Mouse (Mus musculus) myocyte (in vitro differentiated cells): ENCODE measurements around the gene Cnot2. TPM values are rescaled to one million over a fixed set of nuclear protein-coding genes. Genes with fewer than 3 reads are reported as not detected.
"Not testable (repeated sequence)": the region's sequence is repeated elsewhere in the genome, so short reads cannot be mapped to it uniquely, and the experiment has no call there.

Source experiments
- H3K27me3 ChIP-seq: one replicate; pipeline ENCODE4 v1.6.1; 2011; ENCODE audit not compliant: control insufficient read depth, insufficient read depth, insufficient read length
- H3K36me3 ChIP-seq: one replicate; pipeline ENCODE4 v1.6.1; 2011; ENCODE audit not compliant: control insufficient read depth, insufficient read depth
- H3K4me2 ChIP-seq: one replicate; pipeline ENCODE4 v1.6.1; 2011; ENCODE audit warnings: low read depth, control low read depth
- H3K4me3 ChIP-seq: one replicate; pipeline ENCODE4 v1.5.1; 2011; ENCODE audit warnings: mild to moderate bottlenecking, control low read depth, moderate library complexity
- H3K79me2 ChIP-seq: one replicate; pipeline ENCODE4 v1.6.1; 2011; ENCODE audit not compliant: control insufficient read depth, insufficient read depth
- H3ac ChIP-seq: one replicate; pipeline ENCODE4 v1.6.1; 2011; ENCODE audit not compliant: control insufficient read depth, insufficient read length
- CEBPB ChIP-seq: IDR thresholded peaks from 2 replicates; pipeline ENCODE4 v1.6.1; 2011; ENCODE audit warnings: mild to moderate bottlenecking, moderate library complexity; ENCODE audit not compliant: poor library complexity, insufficient read depth, severe bottlenecking
- E2F4 ChIP-seq: IDR thresholded peaks from one replicate; pipeline ENCODE4 v1.6.1; 2011; ENCODE audit warnings: mild to moderate bottlenecking, control low read depth, moderate library complexity; ENCODE audit not compliant: insufficient read depth
- MAX ChIP-seq: IDR thresholded peaks from one replicate; pipeline ENCODE4 v1.6.1; 2011; ENCODE audit warnings: low read depth, mild to moderate bottlenecking, control low read depth
- MYOD1 ChIP-seq, 3 experiments: IDR thresholded peaks; one replicate each; pipeline ENCODE4 v1.6.1; 2011; ENCODE audit warnings: control low read depth in 2 of 3, low read depth in 2 of 3, mild to moderate bottlenecking in 2 of 3, moderate library complexity in 1 of 3; ENCODE audit not compliant: insufficient read length in 2 of 3, control insufficient read depth in 1 of 3
- MYOG ChIP-seq, 3 experiments: IDR thresholded peaks; one replicate each; pipeline ENCODE4 v1.6.1; 2011; ENCODE audit warnings: control low read depth in 2 of 3, low read depth in 2 of 3, mild to moderate bottlenecking in 2 of 3; ENCODE audit not compliant: insufficient read length in 2 of 3, control insufficient read depth in 1 of 3, insufficient read depth in 1 of 3
- POLR2A ChIP-seq: IDR thresholded peaks from one replicate; pipeline ENCODE4 v1.6.1; 2011; ENCODE audit warnings: low read depth, mild to moderate bottlenecking, control low read depth, moderate library complexity; ENCODE audit not compliant: insufficient read length
- POLR2AphosphoS2 ChIP-seq: IDR thresholded peaks from one replicate; pipeline ENCODE4 v1.6.1; 2011; ENCODE audit warnings: low read depth, control low read depth; ENCODE audit not compliant: insufficient read length
- REST ChIP-seq: IDR thresholded peaks from one replicate; pipeline ENCODE4 v1.6.1; 2011; ENCODE audit warnings: mild to moderate bottlenecking, control low read depth, moderate library complexity; ENCODE audit not compliant: insufficient read depth, insufficient read length
- SRF ChIP-seq: IDR thresholded peaks from one replicate; pipeline ENCODE4 v1.6.1; 2011; ENCODE audit warnings: low read depth; ENCODE audit not compliant: control insufficient read depth, insufficient read length
- TCF12 ChIP-seq: IDR thresholded peaks from one replicate; pipeline ENCODE4 v1.6.1; 2011; ENCODE audit warnings: mild to moderate bottlenecking, control low read depth; ENCODE audit not compliant: poor library complexity, insufficient read depth, severe bottlenecking
- TCF3 ChIP-seq: IDR thresholded peaks from one replicate; pipeline ENCODE4 v1.6.1; 2011; ENCODE audit warnings: low read depth, control low read depth; ENCODE audit not compliant: insufficient read length
- USF1 ChIP-seq: IDR thresholded peaks from one replicate; pipeline ENCODE4 v1.6.1; 2011; ENCODE audit warnings: low read depth, mild to moderate bottlenecking, control low read depth, moderate library complexity
- polyA plus RNA-seq: library from polyadenylated mRNA; unstranded; fragments of >200 nt; fragmentation: generic; extraction: Trizol; gene quantifications from one replicate; pipeline ENCODE4 v1.2.1, GENCODE M21; 2012; ENCODE audit warnings: missing spikeins

Cnot2 gene
- polyA plus RNA-seq, 1 experiment = 23.8 TPM

- Histone ChIP-seq H3K4me3 (no peak overlapping the region), H3K79me2 (peaks cover 100% of the 10 kb centered on the region), H3K4me2 (no peak overlapping the region), H3ac (no peak overlapping the region), H3K36me3 (no peaks in the 10 kb centered on the region), H3K27me3 (no peaks in the 10 kb centered on the region)
- TF ChIP-seq POLR2A (no peak), MYOD1 (IDR thresholded peaks at IDR 0.05; ENCODE audit: control insufficient read depth in 1 of 3, insufficient read length in 2 of 3, low read depth in 2 of 3) (no peak), POLR2AphosphoS2 (no peak), USF1 (no peak), TCF3 (no peak), CEBPB (no peak), MAX (no peak)
Measured at GRCm38 (mm10) chr10:116570526-116570925, 10.8 kb downstream of the Cnot2 start.

- TF ChIP-seq MYOD1 (IDR thresholded peaks at IDR 0.05; ENCODE audit: control insufficient read depth in 1 of 3, insufficient read length in 2 of 3, low read depth in 2 of 3) (no peak), SRF (no peak), MAX (no peak), MYOG (IDR thresholded peaks at IDR 0.05; ENCODE audit: control insufficient read depth in 1 of 3, insufficient read depth in 1 of 3, insufficient read length in 2 of 3, low read depth in 2 of 3) (no peak), CEBPB (no peak)
- no peaks in the 10 kb centered on the region for H3K27me3 ChIP-seq
- H3K36me3 ChIP-seq = no peaks in the 10 kb centered on the region
- H3K79me2 ChIP-seq = peaks cover 100% of the 10 kb centered on the region
- H3ac ChIP-seq = no peak overlapping the region
- no peak overlapping the region for H3K4me3 ChIP-seq
- no peak overlapping the region for H3K4me2 ChIP-seq
Measured at GRCm38 (mm10) chr10:116568539-116568938, 12.8 kb downstream of the Cnot2 start.

- Histone ChIP-seq H3K36me3 (no peaks in the 10 kb centered on the region), H3K27me3 (no peaks in the 10 kb centered on the region), H3ac (no peak overlapping the region), H3K4me3 (no peak overlapping the region), H3K79me2 (peaks cover 100% of the 10 kb centered on the region), H3K4me2 (no peak overlapping the region)
- TF ChIP-seq REST (no peak), MAX (no peak), USF1 (no peak), SRF (no peak), MYOD1 (IDR thresholded peaks at IDR 0.05; ENCODE audit: control insufficient read depth in 1 of 3, insufficient read length in 2 of 3, low read depth in 2 of 3) (no peak), E2F4 (no peak), POLR2A (no peak), TCF12 (no peak), CEBPB (no peak), POLR2AphosphoS2 (no peak), TCF3 (no peak), MYOG (IDR thresholded peaks at IDR 0.05; ENCODE audit: control insufficient read depth in 1 of 3, insufficient read depth in 1 of 3, insufficient read length in 2 of 3, low read depth in 2 of 3) (no peak)
Measured at GRCm38 (mm10) chr10:116567491-116568405, 13.6 kb downstream of the Cnot2 start.

- H3K4me2 ChIP-seq, H3K4me3 ChIP-seq, H3K36me3 ChIP-seq, H3ac ChIP-seq, H3K27me3 ChIP-seq: not testable (repeated sequence)
- H3K79me2 ChIP-seq = peaks cover 100% of the 10 kb centered on the region
Measured at GRCm38 (mm10) chr10:116566492-116566891, 14.8 kb downstream of the Cnot2 start.

GRCm38 (mm10) chr10:116564828-116565602 lies 16.3 kb downstream of the Cnot2 start:
- no peak for TF ChIP-seq USF1
- no peak for TF ChIP-seq E2F4
- no peak for TF ChIP-seq POLR2A
- no peak for TF ChIP-seq MYOD1 (IDR thresholded peaks at IDR 0.05; ENCODE audit: control insufficient read depth in 1 of 3, insufficient read length in 2 of 3, low read depth in 2 of 3)
- TF ChIP-seq TCF12 = no peak
- no peak for TF ChIP-seq MYOG (IDR thresholded peaks at IDR 0.05; ENCODE audit: control insufficient read depth in 1 of 3, insufficient read depth in 1 of 3, insufficient read length in 2 of 3, low read depth in 2 of 3)
- TF ChIP-seq MAX = no peak
- TF ChIP-seq POLR2AphosphoS2 = no peak
- no peak for TF ChIP-seq CEBPB
- TF ChIP-seq TCF3 = no peak
- no peak for TF ChIP-seq SRF
- no peak for TF ChIP-seq REST
- Histone ChIP-seq H3K4me3 (no peak overlapping the region), H3ac (no peak overlapping the region), H3K27me3 (no peaks in the 10 kb centered on the region), H3K36me3 (no peaks in the 10 kb centered on the region), H3K79me2 (peaks cover 99% of the 10 kb centered on the region), H3K4me2 (no peak overlapping the region)
